Mouse (Mus musculus): ENCODE data around the gene Rbm6. TPM values are rescaled to one million over a fixed set of nuclear protein-coding genes. Genes with fewer than 3 reads are reported as not detected.

Rbm6 gene
- polyA plus RNA-seq, 1 experiment from 2014 or later, result 40.2 TPM

GRCm38 (mm10) chr9:107858343-107858742 is 14.7 kb downstream of the Rbm6 start:
- H3K4me3 ChIP-seq (replicated peaks; ENCODE audit: low read depth, low read length), result no peak overlapping the region
- H3K36me3 ChIP-seq (ENCODE audit: insufficient read depth, low read length), result 0 out of 2 replicates have a peak, but pooled peaks cover 18% of the 10 kb centered on the region
- WGBS, result 97% methylated on average over 3 of the region's 3 CpGs
- H3K9ac ChIP-seq (ENCODE audit: low read depth, low read length), result no peak overlapping the region
- H3K4me1 ChIP-seq (replicated peaks; ENCODE audit: insufficient read depth, low read length), result no peaks in the 10 kb centered on the region
- no peaks in the 10 kb centered on the region for H3K9me3 ChIP-seq (replicated peaks; ENCODE audit: low read length)
- DNase-seq (ENCODE audit: low spot score), result no peak
- H3K27me3 ChIP-seq (ENCODE audit: insufficient read depth, low read length), result no peaks in the 10 kb centered on the region
- ATAC-seq (replicated peaks; ENCODE audit: low FRiP score, low read depth), result no peak
- TF ChIP-seq CTCF (IDR thresholded peaks at IDR 0.05; ENCODE audit: low read depth), result no peak
- H3K4me2 ChIP-seq (ENCODE audit: low read length), result no peak overlapping the region
- no peak overlapping the region for H3K27ac ChIP-seq

- Histone ChIP-seq H3K4me2 (ENCODE audit: low read length) (no peak overlapping the region), H3K27ac (no peak overlapping the region), H3K36me3 (ENCODE audit: insufficient read depth, low read length) (peaks cover 18% of the 10 kb centered on the region; the same call in 1 of the 2 replicates), H3K4me3 (replicated peaks; ENCODE audit: low read depth, low read length) (no peak overlapping the region), H3K4me1 (replicated peaks; ENCODE audit: insufficient read depth, low read length) (no peaks in the 10 kb centered on the region), H3K9ac (ENCODE audit: low read depth, low read length) (no peak overlapping the region), H3K27me3 (ENCODE audit: insufficient read depth, low read length) (no peaks in the 10 kb centered on the region), H3K9me3 (replicated peaks; ENCODE audit: low read length) (no peaks in the 10 kb centered on the region)
- TF ChIP-seq CTCF (IDR thresholded peaks at IDR 0.05; ENCODE audit: low read depth), result no peak
- no peak for ATAC-seq (replicated peaks; ENCODE audit: low FRiP score, low read depth)
- 97% methylated on average over 7 of the region's 7 CpGs for WGBS
- DNase-seq (ENCODE audit: low spot score), result no peak
These were observed 24.1 kb downstream of the Rbm6 start for GRCm38 (mm10) chr9:107848922-107849321.

GRCm38 (mm10) chr9:107842709-107843108 is 30.3 kb downstream of the Rbm6 start:
- WGBS, result 99% methylated on average over 2 of the region's 2 CpGs
- DNase-seq (ENCODE audit: low spot score) (no peak), ATAC-seq (replicated peaks; ENCODE audit: low FRiP score, low read depth) (no peak)
- no peaks in the 10 kb centered on the region for H3K9me3 ChIP-seq (replicated peaks; ENCODE audit: low read length)
- no peak overlapping the region for H3K4me3 ChIP-seq (replicated peaks; ENCODE audit: low read depth, low read length)
- H3K4me2 ChIP-seq (ENCODE audit: low read length), result no peak overlapping the region
- H3K27me3 ChIP-seq (ENCODE audit: insufficient read depth, low read length), result no peaks in the 10 kb centered on the region
- H3K27ac ChIP-seq, result no peak overlapping the region
- peaks cover 14% of the 10 kb centered on the region for H3K36me3 ChIP-seq (ENCODE audit: insufficient read depth, low read length)
- no peaks in the 10 kb centered on the region for H3K4me1 ChIP-seq (replicated peaks; ENCODE audit: insufficient read depth, low read length)
- no peak overlapping the region for H3K9ac ChIP-seq (ENCODE audit: low read depth, low read length)
- no peak for TF ChIP-seq CTCF (IDR thresholded peaks at IDR 0.05; ENCODE audit: low read depth)

GRCm38 (mm10) chr9:107838869-107839268 is 34.2 kb downstream of the Rbm6 start:
- H3K9ac ChIP-seq (ENCODE audit: low read depth, low read length), result no peak overlapping the region
- H3K27ac ChIP-seq, result no peak overlapping the region
- H3K4me2 ChIP-seq (ENCODE audit: low read length), result no peak overlapping the region
- no peaks in the 10 kb centered on the region for H3K9me3 ChIP-seq (replicated peaks; ENCODE audit: low read length)
- no peaks in the 10 kb centered on the region for H3K27me3 ChIP-seq (ENCODE audit: insufficient read depth, low read length)
- H3K36me3 ChIP-seq (ENCODE audit: insufficient read depth, low read length), result peaks cover 9% of the 10 kb centered on the region; the same call in 1 of the 2 replicates
- no peak overlapping the region for H3K4me3 ChIP-seq (replicated peaks; ENCODE audit: low read depth, low read length)
- DNase-seq (ENCODE audit: low spot score) (no peak), ATAC-seq (replicated peaks; ENCODE audit: low FRiP score, low read depth) (no peak)
- TF ChIP-seq CTCF (IDR thresholded peaks at IDR 0.05; ENCODE audit: low read depth), result no peak
- WGBS, result 96% methylated on average over 1 of the region's 1 CpGs
- H3K4me1 ChIP-seq (replicated peaks; ENCODE audit: insufficient read depth, low read length), result no peaks in the 10 kb centered on the region

GRCm38 (mm10) chr9:107833826-107834225 is 39.2 kb downstream of the Rbm6 start:
- H3K27me3 ChIP-seq (ENCODE audit: insufficient read depth, low read length), result no peaks in the 10 kb centered on the region
- H3K9ac ChIP-seq (ENCODE audit: low read depth, low read length), result no peak overlapping the region
- no peak overlapping the region for H3K27ac ChIP-seq
- H3K4me2 ChIP-seq (ENCODE audit: low read length), result no peak overlapping the region
- no peaks in the 10 kb centered on the region for H3K4me1 ChIP-seq (replicated peaks; ENCODE audit: insufficient read depth, low read length)
- no peak for TF ChIP-seq CTCF (IDR thresholded peaks at IDR 0.05; ENCODE audit: low read depth)
- peaks cover 12% of the 10 kb centered on the region for H3K36me3 ChIP-seq (ENCODE audit: insufficient read depth, low read length)
- no peak overlapping the region for H3K4me3 ChIP-seq (replicated peaks; ENCODE audit: low read depth, low read length)
- WGBS, result 81% methylated on average over 3 of the region's 3 CpGs
- DNase-seq (ENCODE audit: low spot score) (no peak), ATAC-seq (replicated peaks; ENCODE audit: low FRiP score, low read depth) (no peak)
- no peaks in the 10 kb centered on the region for H3K9me3 ChIP-seq (replicated peaks; ENCODE audit: low read length)

- Histone ChIP-seq H3K4me3 (replicated peaks; ENCODE audit: low read depth, low read length) (no peak overlapping the region), H3K4me1 (replicated peaks; ENCODE audit: insufficient read depth, low read length) (no peaks in the 10 kb centered on the region)
- peak; percentile 18 for DNase-seq (ENCODE audit: low spot score)
These were observed 41.3 kb downstream of the Rbm6 start for GRCm38 (mm10) chr9:107831765-107832164.

GRCm38 (mm10) chr9:107812132-107812531 is 60.9 kb downstream of the Rbm6 start:
- peaks cover 14% of the 10 kb centered on the region; the same call in 1 of the 2 replicates for H3K36me3 ChIP-seq (ENCODE audit: insufficient read depth, low read length)
- no peak overlapping the region for H3K9ac ChIP-seq (ENCODE audit: low read depth, low read length)
- H3K4me1 ChIP-seq (replicated peaks; ENCODE audit: insufficient read depth, low read length), result no peaks in the 10 kb centered on the region
- ATAC-seq (replicated peaks; ENCODE audit: low FRiP score, low read depth), result no peak
- H3K4me3 ChIP-seq (replicated peaks; ENCODE audit: low read depth, low read length), result no peak overlapping the region
- TF ChIP-seq CTCF (IDR thresholded peaks at IDR 0.05; ENCODE audit: low read depth), result peak; percentile 15; the same call in 1 of the 2 replicates
- H3K27ac ChIP-seq, result no peak overlapping the region
- H3K27me3 ChIP-seq (ENCODE audit: insufficient read depth, low read length), result no peaks in the 10 kb centered on the region
- H3K9me3 ChIP-seq (replicated peaks; ENCODE audit: low read length), result no peaks in the 10 kb centered on the region
- no peak overlapping the region for H3K4me2 ChIP-seq (ENCODE audit: low read length)
- DNase-seq (ENCODE audit: low spot score), result no peak
- WGBS, result 100% methylated on average over 1 of the region's 1 CpGs

More at GRCm38 (mm10) chr9:107831765-107832164, 41.3 kb downstream of the Rbm6 start:
- Histone ChIP-seq H3K36me3 (ENCODE audit: insufficient read depth, low read length) (peaks cover 14% of the 10 kb centered on the region), H3K27me3 (ENCODE audit: insufficient read depth, low read length) (no peaks in the 10 kb centered on the region), H3K9ac (ENCODE audit: low read depth, low read length) (no peak overlapping the region), H3K4me2 (ENCODE audit: low read length) (no peak overlapping the region), H3K27ac (no peak overlapping the region), H3K9me3 (replicated peaks; ENCODE audit: low read length) (no peaks in the 10 kb centered on the region)
- ATAC-seq (replicated peaks; ENCODE audit: low FRiP score, low read depth), result no peak
- no peak for TF ChIP-seq CTCF (IDR thresholded peaks at IDR 0.05; ENCODE audit: low read depth)

Measured in kidney, postnatal 0 days (tissue).